Mouse (Mus musculus): ENCODE measurements around the gene Arid1b. TPM values are rescaled to one million over a fixed set of nuclear protein-coding genes. Genes with fewer than 3 reads are reported as not detected.

Gene Arid1b
- total and polyA plus RNA-seq, 3 experiments: 6.1 to 12.4 (median 9.7) TPM

DNA sequence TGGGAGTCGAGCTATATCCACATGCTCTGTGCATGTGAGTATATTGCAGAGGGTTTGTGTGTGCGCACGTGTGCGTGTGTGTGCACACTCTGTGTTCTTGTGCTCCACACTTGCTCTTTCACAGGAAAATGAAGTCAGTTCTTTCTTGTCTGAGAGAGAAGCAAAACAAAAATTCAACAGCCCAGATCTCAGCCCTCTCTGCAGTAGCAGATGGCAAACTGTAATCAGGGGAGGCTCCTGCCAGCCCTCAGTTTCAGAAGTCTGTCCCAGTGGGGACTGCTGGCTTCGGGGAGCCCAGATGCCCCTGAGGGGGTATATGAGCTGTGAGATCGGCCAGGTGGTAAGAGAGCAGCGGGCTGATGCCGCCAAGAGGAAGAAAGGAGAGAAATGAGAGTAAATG lies 90.0 kb downstream of the Arid1b start:
- Histone ChIP-seq H3K9ac (ENCODE audit: insufficient read depth, low read depth) (no peak overlapping the region), H3K4me1 (ENCODE audit: control insufficient read depth in 1 of 2, insufficient read depth in 2 of 2) (peaks cover 10 to 60% of the 10 kb centered on the region in 2 experiments), H3K27ac (ENCODE audit: insufficient read depth, low read depth) (no peak overlapping the region), H3K4me2 (ENCODE audit: insufficient read depth, low read depth, poor library complexity, severe bottlenecking) (no peak overlapping the region), H3K27me3 (replicated peaks) (no peaks in the 10 kb centered on the region), H3K9me3 (replicated peaks; ENCODE audit: low read length) (no peaks in the 10 kb centered on the region), H3K79me2 (replicated peaks; ENCODE audit: control insufficient read depth, extremely low read depth, insufficient read depth, poor library complexity, severe bottlenecking) (no peaks in the 10 kb centered on the region; the same call in none of the 2 replicates), H3K4me3 (replicated peaks in 1 of 3; ENCODE audit: low read depth in 2 of 3, low read length in 2 of 3, poor library complexity in 1 of 3) (no peak overlapping the region), H3K36me3 (replicated peaks in 1 of 2; ENCODE audit: control insufficient read depth in 1 of 2, insufficient read depth in 1 of 2, low read length in 1 of 2) (peaks cover 5 to 37% of the 10 kb centered on the region in 2 experiments)
- TF ChIP-seq MAFK (IDR thresholded peaks at IDR 0.05; ENCODE audit: insufficient replicate concordance, low read length): no peak
- TF ChIP-seq ETS1 (conservative IDR thresholded peaks at IDR 0.05; ENCODE audit: low read depth, low read length): 0 out of 2 replicates have a peak, but pooled peaks have one; percentile 6
- no peak for TF ChIP-seq POLR2AphosphoS2 (IDR thresholded peaks at IDR 0.05; ENCODE audit: low read depth, low read length)
- no peak for TF ChIP-seq ELF1 (IDR thresholded peaks at IDR 0.05; ENCODE audit: low read depth, low read length)
- TF ChIP-seq GABPA (IDR thresholded peaks at IDR 0.05; ENCODE audit: insufficient replicate concordance, low read depth, low read length): no peak
- no peak for TF ChIP-seq ZMIZ1 (IDR thresholded peaks at IDR 0.05; ENCODE audit: low read depth, low read length)
- no peak for TF ChIP-seq MAX (IDR thresholded peaks at IDR 0.05; ENCODE audit: low read length)
- TF ChIP-seq ZC3H11A (IDR thresholded peaks at IDR 0.05; ENCODE audit: low read depth, low read length): no peak
- no peak for TF ChIP-seq CTCF (conservative IDR thresholded peaks at IDR 0.05 in 1 of 2, IDR thresholded peaks at IDR 0.05 in 1 of 2; ENCODE audit: low read depth in 2 of 2, low read length in 2 of 2)
- TF ChIP-seq BHLHE40 (IDR thresholded peaks at IDR 0.05; ENCODE audit: low read depth, low read length): peak; percentile 51; the same call in 1 of the 2 replicates
- dilution Hi-C loops (cut with MboI; ENCODE audit: extremely low pct_ligation_motif_present, extremely low pct_unique_long_range_greater_than_20kb, low sequenced_read_pairs) (no loop called here), in situ Hi-C loops (cut with MboI; ENCODE audit: low pct_ligation_motif_present, low pct_unique_long_range_greater_than_20kb, low sequenced_read_pairs) (no loop called here)
- peak; percentile 48 for DNase-seq (ENCODE audit: extremely low read depth)

- in situ Hi-C loops (cut with MboI; ENCODE audit: low pct_ligation_motif_present, low pct_unique_long_range_greater_than_20kb, low sequenced_read_pairs): no loop called here
- dilution Hi-C loops (cut with MboI; ENCODE audit: extremely low pct_ligation_motif_present, extremely low pct_unique_long_range_greater_than_20kb, low sequenced_read_pairs): no loop called here
- H3K79me2 ChIP-seq (replicated peaks; ENCODE audit: control insufficient read depth, extremely low read depth, insufficient read depth, poor library complexity, severe bottlenecking): no peaks in the 10 kb centered on the region; the same call in 1 of the 2 replicates
- peaks cover 10 to 60% of the 10 kb centered on the region in 2 experiments for H3K4me1 ChIP-seq (ENCODE audit: control insufficient read depth in 1 of 2, insufficient read depth in 2 of 2)
- no peak overlapping the region for H3K4me3 ChIP-seq (replicated peaks in 1 of 3; ENCODE audit: low read depth in 2 of 3, low read length in 2 of 3, poor library complexity in 1 of 3)
- H3K9ac ChIP-seq (ENCODE audit: insufficient read depth, low read depth): no peak overlapping the region
- H3K27me3 ChIP-seq (replicated peaks): no peaks in the 10 kb centered on the region
- H3K36me3 ChIP-seq (replicated peaks in 1 of 2; ENCODE audit: control insufficient read depth in 1 of 2, insufficient read depth in 1 of 2, low read length in 1 of 2): peaks cover 5 to 33% of the 10 kb centered on the region in 2 experiments
- H3K9me3 ChIP-seq (replicated peaks; ENCODE audit: low read length): no peaks in the 10 kb centered on the region
- H3K4me2 ChIP-seq (ENCODE audit: insufficient read depth, low read depth, poor library complexity, severe bottlenecking): no peak overlapping the region
- no peak for DNase-seq (ENCODE audit: extremely low read depth)
- H3K27ac ChIP-seq (ENCODE audit: insufficient read depth, low read depth): no peak overlapping the region
- TF ChIP-seq MXI1 (IDR thresholded peaks at IDR 0.05; ENCODE audit: low read depth, low read length) (no peak), ETS1 (conservative IDR thresholded peaks at IDR 0.05; ENCODE audit: low read depth, low read length) (no peak), KAT2A (IDR thresholded peaks at IDR 0.05; ENCODE audit: insufficient replicate concordance, low read length) (no peak), MYC (IDR thresholded peaks at IDR 0.05; ENCODE audit: low read depth, low read length) (no peak), JUND (conservative IDR thresholded peaks at IDR 0.05; ENCODE audit: low read depth, low read length) (no peak), JUN (IDR thresholded peaks at IDR 0.05; ENCODE audit: insufficient read depth, low read depth, low read length) (no peak), RAD21 (IDR thresholded peaks at IDR 0.05; ENCODE audit: low read depth, low read length) (no peak)
Measured at GRCm38 (mm10) chr17:5085004-5085403, 90.9 kb downstream of the Arid1b start.

All from CH12.LX (cell line).